Mouse (Mus musculus) layer of hippocampus, adult 11-12 months (tissue): ENCODE data around the gene Acsl1.

Experiments
- DNase-seq: peaks from one replicate; pipeline ENCODE4 v3.0.0; 2022; ENCODE audit warnings: low spot score

The Acsl1 gene

GRCm38 (mm10) chr8:46470792-46471781 lies at the start of gene Acsl1:
Gene Acsl1, plus strand, starts transcription at chr8:46471037.
- DNase-seq, result peak; percentile 98

- no peak for DNase-seq
Measured at GRCm38 (mm10) chr8:46421515-46421914, 49.3 kb upstream of the Acsl1 start.

GRCm38 (mm10) chr8:46427940-46428339 lies 42.9 kb upstream of the Acsl1 start:
- DNase-seq, result no peak

- peak; percentile 12 for DNase-seq
Measured at GRCm38 (mm10) chr8:46429871-46430270, 41.0 kb upstream of the Acsl1 start.

GRCm38 (mm10) chr8:46431921-46432320 lies 38.9 kb upstream of the Acsl1 start:
- no peak for DNase-seq

GRCm38 (mm10) chr8:46432581-46432980 lies 38.3 kb upstream of the Acsl1 start:
- DNase-seq, result no peak

GRCm38 (mm10) chr8:46433656-46434055 lies 37.2 kb upstream of the Acsl1 start:
- DNase-seq, result no peak

- no peak for DNase-seq
Measured at GRCm38 (mm10) chr8:46438491-46438890, 32.3 kb upstream of the Acsl1 start.

GRCm38 (mm10) chr8:46445964-46446915 lies 24.6 kb upstream of the Acsl1 start:
- DNase-seq, result no peak

- no peak for DNase-seq
Measured at GRCm38 (mm10) chr8:46447334-46447733, 23.5 kb upstream of the Acsl1 start.

GRCm38 (mm10) chr8:46448606-46449005 lies 22.2 kb upstream of the Acsl1 start:
- no peak for DNase-seq

- no peak for DNase-seq
Measured at GRCm38 (mm10) chr8:46449063-46449462, 21.8 kb upstream of the Acsl1 start.

- no peak for DNase-seq
Measured at GRCm38 (mm10) chr8:46449723-46450251, 21.1 kb upstream of the Acsl1 start.

GRCm38 (mm10) chr8:46458215-46458811 lies 12.5 kb upstream of the Acsl1 start:
- no peak for DNase-seq

- DNase-seq, result no peak
Measured at GRCm38 (mm10) chr8:46468400-46468799, 2.4 kb upstream of the Acsl1 start.

GRCm38 (mm10) chr8:46469071-46469769 lies 1.6 kb upstream of the Acsl1 start:
- DNase-seq, result no peak

GRCm38 (mm10) chr8:46470091-46470791 lies 596 bp upstream of the Acsl1 start:
- DNase-seq, result peak; percentile 25

- no peak for DNase-seq
Measured at GRCm38 (mm10) chr8:46471926-46472485, 1.2 kb downstream of the Acsl1 start.

GRCm38 (mm10) chr8:46474120-46474519 lies 3.3 kb downstream of the Acsl1 start:
- DNase-seq, result no peak

- DNase-seq, result no peak
Measured at GRCm38 (mm10) chr8:46474634-46475033, 3.8 kb downstream of the Acsl1 start.
